Mouse (Mus musculus): ENCODE data around the gene Tm9sf1.

Tm9sf1 gene

DNA sequence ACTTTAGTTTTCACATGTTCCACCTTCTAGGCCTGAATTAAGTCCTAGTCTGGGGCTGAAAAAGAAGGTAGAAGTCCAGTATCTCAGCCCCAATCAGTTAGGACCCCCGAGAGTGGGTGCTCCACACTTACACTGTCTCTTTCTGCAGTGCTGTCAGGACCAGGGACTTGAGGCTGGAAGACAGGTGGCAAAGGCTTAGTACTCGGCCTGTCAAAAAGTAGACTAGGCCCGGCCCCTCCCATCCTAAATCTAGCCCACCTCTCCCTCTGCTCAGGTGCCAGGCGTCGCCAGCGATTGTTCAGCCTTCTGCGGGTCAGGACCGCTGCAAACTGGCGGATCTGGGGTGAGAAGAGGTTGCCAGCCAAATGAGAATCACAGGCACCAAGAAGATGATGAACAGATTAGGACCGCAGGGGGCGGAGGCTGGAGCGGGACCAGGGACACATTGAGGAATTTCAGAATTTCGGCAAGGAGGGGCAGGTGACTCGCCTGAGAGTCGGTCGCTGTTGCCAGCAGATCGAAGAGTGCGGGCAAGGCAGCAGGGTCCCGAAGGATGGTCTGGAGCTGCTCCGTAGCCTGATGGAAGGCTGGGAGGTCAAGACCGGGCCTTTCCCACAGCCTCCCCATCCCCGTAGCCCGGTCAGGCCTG, 8.6 kb downstream of the Tm9sf1 start:
- no peak for DNase-seq (ENCODE audit: low spot score)

DNA sequence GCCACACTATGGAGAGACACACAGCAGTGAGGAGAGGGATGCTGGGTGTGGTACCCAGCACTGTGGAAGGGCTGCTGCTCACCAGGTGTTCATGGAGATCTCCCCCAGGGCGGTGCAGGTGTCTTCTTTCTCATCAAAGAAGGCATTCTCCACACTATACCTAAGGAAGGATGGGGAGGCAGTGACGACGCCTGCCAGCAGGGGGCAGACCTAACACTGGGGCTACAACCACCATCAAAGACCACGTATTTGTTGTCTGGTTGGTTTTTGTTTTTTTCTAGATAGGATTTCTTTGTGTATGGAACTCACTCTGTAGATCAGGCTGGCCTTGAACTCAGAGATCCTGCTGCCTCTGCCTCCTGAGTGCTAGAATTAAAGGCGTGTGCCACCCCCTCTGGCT, 14.3 kb downstream of the Tm9sf1 start:
- no peak for DNase-seq (ENCODE audit: low spot score)

DNA sequence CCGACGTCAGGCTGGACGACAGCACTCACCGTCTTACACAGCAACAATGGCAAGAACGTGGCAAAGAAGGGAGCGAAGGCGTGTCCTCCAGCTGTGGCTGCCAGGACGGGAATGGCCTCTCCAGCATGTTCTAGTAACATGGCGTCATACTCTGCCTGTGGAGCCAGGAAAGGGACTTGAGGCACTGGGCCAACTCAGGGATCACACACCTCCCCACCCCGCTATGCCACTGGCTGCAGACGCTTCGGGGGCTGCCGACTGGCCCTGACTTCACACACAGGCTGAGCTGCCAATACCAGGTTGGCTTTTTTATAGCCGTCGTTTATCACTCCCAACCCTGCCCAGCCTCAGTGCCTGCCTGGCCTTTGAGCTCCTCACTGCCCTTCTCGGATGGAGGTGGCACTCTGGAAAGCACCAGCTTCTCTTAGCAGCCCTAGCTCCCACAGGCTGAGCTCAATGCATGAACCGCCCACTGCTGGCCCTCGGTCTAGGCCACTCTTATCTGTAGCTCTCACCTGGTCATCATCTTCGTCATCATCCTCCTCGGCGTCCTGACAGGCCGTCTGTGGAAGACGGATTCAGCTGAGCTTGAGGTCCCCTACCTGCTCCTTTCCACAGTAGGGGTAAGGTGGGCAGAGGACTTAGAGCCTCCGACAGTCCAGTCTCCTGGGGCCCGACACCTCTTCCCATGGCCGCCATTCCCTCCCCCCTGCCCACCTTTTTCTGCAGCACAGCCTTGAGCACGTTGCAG, 15.4 kb downstream of the Tm9sf1 start:
- DNase-seq (ENCODE audit: low spot score), result no peak

DNA sequence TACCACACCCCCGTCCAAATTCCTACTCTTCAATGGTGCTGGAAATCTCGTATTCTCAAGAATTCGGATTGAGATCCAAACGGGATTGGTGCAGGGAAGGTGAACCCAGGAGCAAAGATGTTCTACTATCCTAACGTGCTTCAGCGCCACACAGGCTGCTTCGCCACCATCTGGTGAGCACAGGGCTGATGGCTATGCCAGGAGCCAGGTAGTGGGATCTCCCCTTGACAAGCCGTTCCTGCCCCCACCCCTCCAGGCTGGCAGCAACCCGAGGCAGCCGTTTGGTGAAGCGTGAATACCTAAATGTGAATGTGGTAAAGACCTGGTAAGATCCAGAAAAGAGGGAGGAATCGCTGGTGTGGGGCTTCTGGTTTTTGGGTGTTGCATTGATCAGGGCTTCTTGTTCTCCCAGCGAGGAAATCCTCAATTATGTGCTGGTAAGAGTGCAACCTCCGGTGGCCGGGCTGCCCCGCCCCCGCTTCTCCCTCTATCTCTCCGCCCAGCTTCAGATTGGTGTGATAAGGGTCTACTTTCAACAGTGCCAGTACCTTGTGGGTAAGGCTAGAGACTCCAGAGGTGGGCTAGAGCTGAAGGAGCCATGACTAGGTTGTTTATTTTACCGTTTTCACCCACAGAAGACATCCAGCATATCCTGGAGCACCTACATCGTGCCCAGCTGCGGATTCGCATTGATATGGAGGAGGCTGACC, 25.0 kb downstream of the Tm9sf1 start:
- DNase-seq (ENCODE audit: low spot score), result no peak

DNA sequence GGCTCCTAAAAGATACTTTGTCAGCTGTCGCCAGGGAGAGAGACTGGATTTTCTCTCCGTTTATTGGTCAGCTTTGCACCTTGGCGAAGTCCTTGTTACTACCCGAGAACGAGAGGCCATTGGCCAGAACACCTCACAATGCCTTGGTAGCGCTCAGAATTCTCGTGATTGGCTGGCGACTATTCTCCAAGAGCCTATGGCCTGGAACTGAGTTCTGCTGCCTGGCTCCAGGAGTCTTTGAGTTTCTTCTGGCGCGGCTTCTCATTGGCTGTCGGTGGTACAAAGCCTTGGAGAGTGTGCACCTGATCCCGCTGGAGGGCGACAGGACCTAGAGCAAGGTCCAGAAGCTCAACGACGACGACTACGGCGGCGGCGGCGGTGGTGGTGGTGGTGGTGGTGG, 25.8 kb downstream of the Tm9sf1 start, which contains the start of gene Rec8:
TSS of gene Rec8 (plus strand) at position 216 of the 400 bp plus-strand sequence.
- peak; percentile 20 for DNase-seq (ENCODE audit: low spot score)

DNA sequence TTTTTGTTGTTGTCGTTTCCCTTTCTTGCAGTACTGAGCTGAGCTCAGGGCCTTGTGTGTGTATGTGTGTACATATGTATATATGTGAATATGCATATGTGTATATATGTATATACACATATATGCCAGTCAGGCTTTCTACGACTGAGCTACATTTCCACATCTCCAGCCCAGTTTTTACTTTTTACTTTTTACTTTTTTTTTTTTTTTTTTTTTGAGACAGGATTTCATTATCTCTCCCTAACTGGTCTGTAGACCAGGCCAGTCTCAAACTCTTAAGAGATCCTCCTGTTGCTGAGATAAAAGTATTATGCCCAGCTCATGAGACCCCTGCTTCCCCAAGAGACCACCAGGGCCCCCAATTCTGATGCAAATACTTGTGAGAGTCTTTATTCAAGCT, 26.8 kb downstream of the Tm9sf1 start:
- DNase-seq (ENCODE audit: low spot score), result no peak

DNA sequence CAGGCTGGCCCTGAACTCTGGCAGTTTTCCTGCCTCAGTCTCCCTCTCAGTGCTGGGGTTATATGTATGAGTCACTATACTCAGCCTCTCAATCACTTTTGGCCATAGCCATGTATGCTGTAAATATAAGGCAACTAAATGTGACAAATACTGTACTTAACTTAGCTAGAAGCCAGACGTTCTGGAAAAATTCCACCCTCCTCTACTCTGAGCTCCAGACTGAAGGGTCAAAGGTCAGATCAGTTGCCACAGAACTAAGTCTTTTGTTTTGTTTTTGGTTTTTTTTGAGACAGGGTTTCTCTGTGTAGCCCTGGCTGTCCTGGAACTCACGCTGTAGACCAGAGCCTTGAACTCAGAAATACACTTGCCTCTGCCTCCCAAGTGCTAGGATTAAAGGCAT, 27.7 kb downstream of the Tm9sf1 start:
- DNase-seq (ENCODE audit: low spot score), result no peak

DNA sequence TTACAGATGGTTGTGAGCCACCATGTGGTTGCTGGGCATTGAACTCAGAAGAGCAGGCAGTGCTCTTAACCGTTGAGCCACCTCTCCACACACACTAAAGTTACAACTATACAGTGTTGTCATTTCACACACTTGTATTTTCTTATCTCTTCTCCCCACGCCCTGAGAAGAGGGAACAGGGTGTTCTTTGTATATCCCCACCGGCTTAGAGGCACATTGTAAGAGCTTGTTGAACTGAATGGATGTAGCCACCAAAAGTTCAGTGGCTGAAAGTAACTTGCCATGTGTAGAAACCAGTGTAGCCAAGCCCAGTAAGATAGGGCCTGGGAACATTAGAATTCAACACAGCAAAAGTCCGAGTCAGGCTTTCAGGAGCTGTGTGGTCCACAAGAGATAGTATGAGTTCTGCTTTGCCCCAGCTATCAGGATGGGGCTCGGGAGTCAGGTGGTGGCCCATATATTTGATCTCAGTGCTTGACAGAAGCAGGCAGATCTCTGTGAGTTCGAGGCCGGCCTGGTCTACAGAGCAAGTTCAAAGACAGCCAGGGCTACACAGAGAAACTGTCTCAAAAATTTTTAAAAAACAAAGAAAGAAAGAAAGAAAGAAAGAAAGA, 28.9 kb downstream of the Tm9sf1 start:
- no peak for DNase-seq (ENCODE audit: low spot score)

DNA sequence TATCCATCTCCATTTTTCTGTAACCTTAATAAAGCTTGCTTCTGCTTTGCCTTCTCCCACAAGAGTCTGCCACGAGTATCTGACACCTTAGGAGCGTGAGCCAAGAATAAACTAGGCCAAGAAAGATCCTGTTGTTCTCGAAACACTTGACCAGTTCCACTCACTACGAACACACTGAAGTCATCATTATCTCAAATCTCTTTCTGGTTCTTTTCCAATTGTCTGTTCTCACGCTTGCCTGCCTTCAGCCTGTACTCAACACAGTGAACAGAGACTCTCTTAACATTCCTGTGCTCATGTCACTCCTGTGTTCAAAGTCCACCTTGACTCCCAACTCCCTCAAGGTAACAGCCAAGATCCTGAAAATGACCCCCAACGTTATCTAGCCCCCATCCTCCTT, 30.3 kb downstream of the Tm9sf1 start:
- no peak for DNase-seq (ENCODE audit: low spot score)

DNA sequence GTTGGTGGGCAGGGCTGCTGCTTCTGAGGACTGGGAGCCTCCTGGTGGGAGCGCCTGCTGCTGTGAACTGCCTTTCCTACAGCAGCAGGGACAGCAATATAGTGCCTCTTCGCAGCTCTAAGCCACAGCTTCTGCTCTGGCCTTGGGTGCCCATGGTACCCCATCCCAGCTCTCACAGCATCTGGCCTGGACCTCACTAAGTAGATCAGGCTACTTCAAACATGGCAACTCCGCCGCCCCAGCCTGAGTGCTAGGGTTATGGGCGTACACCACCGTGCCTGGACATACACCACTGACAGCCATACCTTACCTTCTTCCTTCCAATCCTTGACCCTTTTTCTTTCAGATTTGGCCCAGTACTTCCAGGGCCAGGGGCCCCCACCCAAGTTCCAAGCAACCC, 35.3 kb downstream of the Tm9sf1 start:
- DNase-seq (ENCODE audit: low spot score), result no peak

DNA sequence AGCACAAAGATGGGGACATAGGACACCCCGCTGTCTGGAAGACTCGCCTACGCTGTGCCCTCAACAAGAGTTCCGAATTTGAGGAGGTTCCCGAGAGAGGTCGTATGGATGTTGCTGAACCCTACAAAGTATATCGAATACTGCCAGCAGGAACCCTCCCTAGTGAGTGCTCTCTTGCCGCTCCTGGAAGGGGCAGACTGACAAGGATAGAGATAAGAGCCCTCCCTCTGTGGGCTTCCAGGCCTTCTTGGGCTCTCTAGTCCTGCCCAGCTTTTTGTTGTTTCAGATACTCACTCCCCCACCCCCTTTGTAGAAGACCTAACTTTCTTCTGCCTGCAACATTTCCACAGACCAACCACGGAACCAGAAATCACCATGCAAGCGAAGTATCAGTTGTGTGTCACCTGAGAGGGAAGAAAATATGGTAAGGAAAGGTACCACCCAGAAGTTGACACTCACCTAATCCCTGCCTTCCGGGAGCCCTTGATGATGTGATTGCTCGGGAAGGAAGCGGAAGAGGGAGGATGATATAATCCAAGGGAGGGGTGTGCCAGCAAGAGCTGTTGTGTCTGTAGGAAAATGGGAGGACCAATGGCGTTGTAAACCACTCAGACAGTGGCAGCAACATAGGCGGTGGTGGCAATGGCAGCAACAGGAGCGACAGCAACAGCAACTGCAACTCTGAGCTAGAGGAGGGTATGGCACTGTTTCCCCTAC, 37.7 kb downstream of the Tm9sf1 start:
- no peak for DNase-seq (ENCODE audit: low spot score)

DNA sequence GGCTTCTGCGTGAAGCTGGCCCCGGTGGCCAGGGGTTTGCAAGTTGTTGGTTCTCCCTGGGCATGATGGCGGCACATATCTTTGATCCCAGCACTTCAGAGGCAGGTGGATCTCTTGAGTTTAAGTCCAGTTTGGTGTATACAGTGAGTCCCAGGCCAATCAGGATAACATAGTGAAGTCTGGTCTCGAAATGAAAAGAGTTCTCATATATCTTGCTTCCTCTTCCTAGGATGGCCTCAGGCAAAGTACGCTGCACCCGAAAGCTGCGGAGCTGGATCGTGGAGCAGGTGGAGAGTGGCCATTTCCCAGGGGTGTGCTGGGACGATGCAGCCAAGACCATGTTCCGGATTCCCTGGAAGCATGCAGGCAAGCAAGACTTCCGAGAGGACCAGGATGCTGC, 38.8 kb downstream of the Tm9sf1 start:
- no peak for DNase-seq (ENCODE audit: low spot score)

DNA sequence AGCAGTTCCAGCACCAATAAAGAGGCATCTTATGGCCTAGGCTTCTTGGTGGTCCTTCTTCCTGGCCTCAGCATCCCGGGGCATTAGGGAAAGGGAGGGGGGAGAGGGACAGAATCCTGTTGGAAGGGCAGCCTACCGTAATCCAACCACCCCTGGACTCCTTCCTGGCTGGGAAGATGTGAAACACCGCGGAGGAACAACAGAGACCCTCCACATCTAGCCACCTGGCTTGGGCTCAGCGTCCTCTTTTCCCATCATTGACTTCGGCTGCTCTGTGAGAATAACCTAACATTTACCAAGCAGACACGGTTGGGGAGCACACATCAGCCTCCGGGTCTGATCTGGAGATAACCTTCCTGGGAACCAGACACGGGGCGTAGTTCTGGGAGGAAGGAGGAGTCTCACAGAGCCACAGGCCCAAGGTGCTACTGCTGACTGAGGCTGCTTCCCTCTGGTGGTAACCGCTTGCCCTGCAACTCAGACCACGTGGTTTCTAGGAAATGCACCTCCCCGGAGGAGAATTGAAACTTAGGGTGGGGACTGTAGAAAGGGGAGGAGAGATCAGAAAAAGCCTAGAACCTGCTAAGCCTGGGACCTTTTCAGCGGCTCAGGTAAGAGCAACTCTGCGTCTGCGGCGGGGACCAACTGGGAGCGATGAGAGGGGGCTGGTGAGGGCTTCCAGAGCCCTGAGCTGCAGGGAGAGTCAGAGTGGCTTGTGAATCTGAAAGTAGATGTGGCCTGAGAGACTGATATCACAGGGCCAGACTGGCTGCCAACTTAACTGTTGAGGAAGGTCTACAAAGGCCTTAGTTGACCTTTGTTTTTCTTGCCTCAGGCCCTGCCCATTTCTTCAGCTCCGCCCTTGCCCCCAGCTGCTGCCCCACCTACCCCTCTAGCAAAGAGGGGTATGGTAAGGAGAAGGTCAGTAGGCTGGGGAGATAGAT, 39.7 kb downstream of the Tm9sf1 start:
- peak; percentile 85 for DNase-seq (ENCODE audit: low spot score)

DNA sequence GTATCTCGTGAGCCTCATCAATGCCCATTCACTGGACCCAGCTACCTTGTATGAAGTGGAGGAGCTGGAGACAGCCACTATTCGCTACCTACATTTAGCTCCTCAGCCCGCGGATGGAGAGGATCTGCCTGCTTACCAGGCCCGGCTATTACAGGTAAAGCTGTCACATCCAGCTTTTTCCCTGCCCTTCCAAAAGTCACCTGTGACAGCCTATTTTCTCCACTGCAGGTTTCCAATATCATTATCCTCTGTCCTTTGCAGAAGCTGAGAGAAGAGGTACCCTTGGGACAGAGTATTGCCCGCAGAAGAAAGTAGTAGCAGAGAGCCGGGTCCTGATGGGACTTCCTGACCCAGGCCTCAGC, 40.4 kb downstream of the Tm9sf1 start, which contains the start of gene Irf9:
TSS of gene Irf9 (plus strand) at position 301 of the 362 bp plus-strand sequence.
- no peak for DNase-seq (ENCODE audit: low spot score)

DNA sequence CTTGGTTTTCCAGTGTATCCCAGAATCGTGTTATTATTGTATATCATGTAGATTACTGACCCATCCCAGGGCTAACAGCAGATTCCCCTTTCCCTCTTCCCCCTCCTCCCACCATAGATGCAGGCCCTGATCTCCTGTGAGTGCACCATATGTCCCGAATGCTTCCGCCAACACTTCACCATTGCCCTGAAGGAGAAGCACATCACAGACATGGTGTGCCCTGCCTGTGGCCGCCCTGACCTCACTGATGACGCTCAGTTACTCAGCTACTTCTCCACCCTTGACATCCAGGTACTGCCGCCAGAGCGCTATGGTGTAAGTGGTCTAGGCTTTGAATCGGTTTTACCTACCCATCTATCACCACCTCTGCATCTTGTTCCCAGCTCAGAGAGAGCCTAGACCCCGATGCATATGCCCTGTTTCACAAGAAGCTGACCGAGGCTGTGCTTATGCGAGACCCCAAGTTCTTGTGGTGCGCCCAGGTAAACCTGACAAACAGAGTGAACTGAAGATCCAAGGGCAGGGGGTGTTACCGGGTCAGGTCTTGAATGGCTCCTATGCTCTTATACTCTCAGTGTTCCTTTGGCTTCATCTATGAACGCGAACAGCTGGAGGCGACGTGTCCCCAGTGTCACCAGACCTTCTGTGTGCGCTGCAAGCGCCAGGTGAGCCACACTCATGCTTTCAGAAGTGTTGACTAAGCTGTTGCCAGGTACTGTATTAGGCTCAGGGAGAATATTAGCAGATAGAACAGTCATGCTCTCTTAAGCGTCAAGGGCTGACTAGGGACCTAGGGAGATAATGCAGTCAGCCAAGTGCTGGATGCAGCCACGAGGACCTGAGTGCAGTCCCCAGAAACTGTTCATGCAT, 44.9 kb downstream of the Tm9sf1 start:
- no peak for DNase-seq (ENCODE audit: low spot score)

DNA sequence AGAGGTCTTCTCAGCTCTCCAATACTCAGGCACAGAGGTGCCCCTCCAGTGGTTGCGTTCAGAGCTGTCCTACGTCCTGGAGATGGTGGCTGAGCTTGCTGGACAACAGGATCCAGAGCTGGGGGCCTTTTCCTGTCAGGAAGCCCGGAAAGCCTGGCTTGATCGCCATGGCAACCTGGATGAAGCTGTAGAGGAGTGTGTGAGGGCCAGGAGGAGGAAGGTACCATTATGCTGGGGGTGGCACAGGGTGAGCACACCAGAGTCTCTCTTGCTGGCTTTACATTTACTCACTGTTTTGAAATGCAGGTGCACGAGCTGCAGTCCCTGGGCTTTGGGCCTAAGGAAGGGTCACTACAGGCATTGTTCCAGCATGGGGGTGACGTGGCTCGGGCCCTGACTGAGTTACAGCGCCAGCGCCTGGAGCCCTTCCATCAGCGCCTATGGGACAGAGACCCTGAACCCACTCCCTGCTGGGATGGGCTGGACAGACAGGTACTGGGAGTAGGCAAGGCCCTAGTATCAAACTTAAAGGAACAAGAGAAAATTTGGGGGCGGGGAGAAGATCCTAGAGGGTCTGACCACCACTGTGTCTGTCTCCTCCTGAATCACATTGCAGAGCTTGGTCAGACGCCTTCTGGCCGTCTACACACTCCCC, 47.4 kb downstream of the Tm9sf1 start:
- DNase-seq (ENCODE audit: low spot score), result no peak

DNA sequence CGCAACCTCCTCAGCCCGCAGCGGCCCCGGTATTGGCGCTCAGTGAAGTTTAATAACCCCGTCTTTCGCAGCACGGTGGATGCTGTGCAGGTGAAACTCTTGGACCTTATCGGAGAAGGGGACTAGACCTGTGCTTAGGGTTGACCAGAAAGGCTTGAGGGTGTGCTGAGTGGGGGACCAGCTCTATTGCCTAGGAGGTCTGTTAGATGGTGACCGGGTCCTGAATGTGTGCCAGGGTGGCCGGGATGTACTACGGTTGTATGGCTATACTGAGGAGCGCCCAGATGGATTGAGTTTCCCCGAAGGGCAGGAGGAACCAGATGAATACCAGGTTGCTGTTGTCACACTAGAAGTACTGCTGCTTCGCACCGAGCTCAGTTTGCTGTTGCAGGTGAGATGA, 51.4 kb downstream of the Tm9sf1 start:
- DNase-seq (ENCODE audit: low spot score), result no peak

DNA sequence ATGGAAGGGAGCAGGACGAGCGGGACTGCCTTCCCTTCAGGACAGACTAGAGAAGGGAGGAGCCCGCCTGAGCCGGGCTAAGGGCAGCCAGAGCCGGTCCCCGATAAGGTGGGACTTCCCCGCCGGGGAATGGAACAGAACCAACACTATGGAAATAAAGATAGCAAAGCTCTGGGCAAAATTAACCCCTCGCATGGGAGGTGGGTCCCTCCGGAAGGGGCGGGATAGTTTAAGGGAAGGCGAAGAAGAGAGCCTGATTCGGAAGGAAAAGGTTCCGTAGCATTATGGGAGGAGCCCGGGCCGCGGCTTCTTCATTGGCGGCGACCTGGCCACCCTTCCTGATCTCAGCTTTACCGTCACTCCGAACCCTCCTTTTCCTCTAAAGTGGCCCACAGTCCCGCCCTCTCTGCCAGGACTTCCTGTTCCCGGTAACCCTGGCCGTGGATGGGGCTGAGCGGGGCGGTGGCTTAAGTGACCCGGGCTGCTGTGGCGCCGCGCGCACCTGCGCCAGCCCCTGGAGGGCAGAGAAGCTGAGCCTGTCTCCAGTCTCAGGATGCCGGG, 52.2 kb downstream of the Tm9sf1 start, which contains the start of gene Rnf31:
TSS of gene Rnf31 (plus strand) at position 378 of the 561 bp plus-strand sequence.
- DNase-seq (ENCODE audit: low spot score), result peak; percentile 93

All from ovary, adult 18-20 months (tissue).